Mouse (Mus musculus) T-helper 1 cell (primary cell): ENCODE results near the gene Vav3.

Experiments
- in situ Hi-C: fragments of 300-600 bp; cut with MboI, MseI; formaldehyde crosslinking; loops from one replicate; pipeline ENCODE4 v1.15.1; 2025; ENCODE audit warnings: high pct_unique_total_duplicates

The Vav3 gene

GRCm38 (mm10) chr3:109352690-109353089 is 12.2 kb downstream of the Vav3 start:
- in situ Hi-C loops: no loop called here

- in situ Hi-C loops: no loop called here
Measured at GRCm38 (mm10) chr3:109353814-109354213, 13.4 kb downstream of the Vav3 start.

- in situ Hi-C loops: no loop called here
Measured at GRCm38 (mm10) chr3:109355158-109355557, 14.7 kb downstream of the Vav3 start.

GRCm38 (mm10) chr3:109360746-109361145 is 20.3 kb downstream of the Vav3 start:
- in situ Hi-C loops: no loop called here

GRCm38 (mm10) chr3:109361882-109362281 is 21.4 kb downstream of the Vav3 start:
- in situ Hi-C loops: no loop called here

GRCm38 (mm10) chr3:109362310-109362709 is 21.9 kb downstream of the Vav3 start:
- in situ Hi-C loops: no loop called here

GRCm38 (mm10) chr3:109363522-109363921 is 23.1 kb downstream of the Vav3 start:
- in situ Hi-C loops: no loop called here

- in situ Hi-C loops: no loop called here
Measured at GRCm38 (mm10) chr3:109365875-109366274, 25.4 kb downstream of the Vav3 start.

GRCm38 (mm10) chr3:109366411-109366851 is 26.0 kb downstream of the Vav3 start:
- in situ Hi-C loops: no loop called here

GRCm38 (mm10) chr3:109368383-109369289 is 28.2 kb downstream of the Vav3 start:
- in situ Hi-C loops: no loop called here

GRCm38 (mm10) chr3:109371576-109371975 is 31.1 kb downstream of the Vav3 start:
- in situ Hi-C loops: no loop called here

- in situ Hi-C loops: no loop called here
Measured at GRCm38 (mm10) chr3:109372678-109373077, 32.2 kb downstream of the Vav3 start.

- in situ Hi-C loops: no loop called here
Measured at GRCm38 (mm10) chr3:109378278-109378677, 37.8 kb downstream of the Vav3 start.

GRCm38 (mm10) chr3:109378684-109379083 is 38.2 kb downstream of the Vav3 start:
- in situ Hi-C loops: no loop called here

GRCm38 (mm10) chr3:109388730-109389129 is 48.3 kb downstream of the Vav3 start:
- in situ Hi-C loops: no loop called here

GRCm38 (mm10) chr3:109401527-109401926 is 61.1 kb downstream of the Vav3 start:
- in situ Hi-C loops: loop anchor here (10.0 kb wide), 1 partner anchor 1413 kb away; no protein-coding TSS in a partner anchor

- in situ Hi-C loops: no loop called here
Measured at GRCm38 (mm10) chr3:109411294-109411693, 70.8 kb downstream of the Vav3 start.

GRCm38 (mm10) chr3:109420403-109420802 is 80.0 kb downstream of the Vav3 start:
- in situ Hi-C loops: no loop called here

GRCm38 (mm10) chr3:109421019-109421418 is 80.6 kb downstream of the Vav3 start:
- in situ Hi-C loops: no loop called here

- in situ Hi-C loops: no loop called here
Measured at GRCm38 (mm10) chr3:109423440-109424079, 83.1 kb downstream of the Vav3 start.

- in situ Hi-C loops: no loop called here
Measured at GRCm38 (mm10) chr3:109431285-109431684, 90.8 kb downstream of the Vav3 start.

- in situ Hi-C loops: no loop called here
Measured at GRCm38 (mm10) chr3:109438552-109438951, 98.1 kb downstream of the Vav3 start.

- in situ Hi-C loops: no loop called here
Measured at GRCm38 (mm10) chr3:109439253-109439652, 98.8 kb downstream of the Vav3 start.
